Mouse (Mus musculus): ENCODE results near the gene 1810009J06Rik. TPM values are rescaled to one million over a fixed set of nuclear protein-coding genes. Genes with fewer than 3 reads are reported as not detected.
"Not testable (repeated sequence)": the region's sequence is repeated elsewhere in the genome, so short reads cannot be mapped to it uniquely, and the experiment has no call there.

Gene 1810009J06Rik
- not detected in 2 replicates for total RNA-seq (2012; rRNA removed)

DNA sequence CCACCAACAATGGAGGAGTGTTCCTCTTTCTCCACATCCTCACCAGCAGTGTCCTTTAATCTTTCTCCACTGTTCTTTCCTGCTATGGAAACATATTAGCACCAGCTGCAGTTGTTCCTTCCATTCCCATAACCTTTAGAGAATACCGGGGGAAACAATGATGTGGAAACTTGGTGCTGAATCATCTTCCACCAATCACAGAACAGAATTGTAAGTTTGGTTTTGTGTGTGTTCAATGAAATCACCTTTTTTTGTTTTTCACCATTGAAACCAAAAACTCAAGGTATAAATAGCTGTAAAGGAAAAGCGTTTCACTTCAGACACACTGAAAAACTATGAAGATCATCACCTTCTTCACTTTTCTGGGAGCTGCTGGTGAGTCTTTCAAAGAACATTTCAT lies at the start of gene 1810009J06Rik:
Gene 1810009J06Rik, plus strand, starts transcription at position 301 of the 400 bp plus-strand sequence.
- H3K4me3 ChIP-seq (ENCODE audit: insufficient read depth in 1 of 2, low read depth in 1 of 2, low read length in 2 of 2, poor library complexity in 1 of 2, severe bottlenecking in 1 of 2); H3K4me1 ChIP-seq (ENCODE audit: control insufficient read depth in 2 of 2, insufficient read depth in 2 of 2, low read length in 2 of 2, poor library complexity in 1 of 2); H3K9me3 ChIP-seq (ENCODE audit: control insufficient read depth, insufficient read depth, low read depth, low read length); in situ Hi-C loops (cut with MboI; ENCODE audit: low sequenced_read_pairs in 2 of 2, unreplicated experiment in 2 of 2); DNase-seq (ENCODE audit: low read depth, low spot score); H3K9ac ChIP-seq (ENCODE audit: insufficient read depth, low read depth, low read length, poor library complexity, severe bottlenecking); H3K36me3 ChIP-seq (ENCODE audit: control insufficient read depth, insufficient read depth, low read length, poor library complexity, severe bottlenecking); H3K27ac ChIP-seq (ENCODE audit: insufficient read depth, low read depth, low read length, poor library complexity, severe bottlenecking): not testable (repeated sequence)

DNA sequence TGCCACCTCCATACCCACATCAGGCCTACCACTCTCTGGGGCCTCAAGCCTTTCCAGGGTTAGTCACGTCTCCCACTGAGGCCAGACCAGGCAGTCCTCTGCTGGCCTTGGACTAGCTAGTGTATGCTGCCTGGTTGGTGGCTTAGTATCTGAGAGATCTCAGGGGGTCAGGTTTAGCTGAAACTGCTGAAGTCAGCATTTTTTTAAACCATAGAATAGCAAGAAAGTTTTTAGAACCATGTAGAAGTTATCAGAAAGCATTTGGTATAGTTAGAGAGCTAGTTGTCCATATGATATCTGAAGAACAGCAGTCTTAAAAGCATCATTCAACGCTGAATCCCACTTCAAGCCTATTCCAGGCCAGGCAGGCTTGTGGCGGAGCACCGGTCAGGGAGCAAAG lies 44.6 kb upstream of the 1810009J06Rik start:
- Histone ChIP-seq H3K9me3 (ENCODE audit: control insufficient read depth, insufficient read depth, low read depth, low read length) (no peaks in the 10 kb centered on the region), H3K36me3 (ENCODE audit: control insufficient read depth, insufficient read depth, low read length, poor library complexity, severe bottlenecking) (no peaks in the 10 kb centered on the region), H3K27ac (ENCODE audit: insufficient read depth, low read depth, low read length, poor library complexity, severe bottlenecking) (no peak overlapping the region), H3K9ac (ENCODE audit: insufficient read depth, low read depth, low read length, poor library complexity, severe bottlenecking) (no peak overlapping the region), H3K4me3 (ENCODE audit: insufficient read depth in 1 of 2, low read depth in 1 of 2, low read length in 2 of 2, poor library complexity in 1 of 2, severe bottlenecking in 1 of 2) (no peak overlapping the region), H3K4me1 (ENCODE audit: control insufficient read depth in 2 of 2, insufficient read depth in 2 of 2, low read length in 2 of 2, poor library complexity in 1 of 2) (no peaks in the 10 kb centered on the region)
- DNase-seq (ENCODE audit: low read depth, low spot score) = no peak
- TF ChIP-seq ZC3H11A (IDR thresholded peaks at IDR 0.05; ENCODE audit: borderline replicate concordance, low read depth, low read length) (no peak), HCFC1 (IDR thresholded peaks at IDR 0.05; ENCODE audit: borderline replicate concordance, insufficient read depth, low read length) (no peak), ZNF384 (IDR thresholded peaks at IDR 0.05; ENCODE audit: low read depth, low read length) (no peak), CHD2 (IDR thresholded peaks at IDR 0.05; ENCODE audit: low read depth, low read length) (no peak), MAFK (IDR thresholded peaks at IDR 0.05; ENCODE audit: insufficient read depth, low read depth, low read length) (peak; percentile 91)
- in situ Hi-C loops (cut with MboI; ENCODE audit: low sequenced_read_pairs in 2 of 2, unreplicated experiment in 2 of 2) = no loop called here

DNA sequence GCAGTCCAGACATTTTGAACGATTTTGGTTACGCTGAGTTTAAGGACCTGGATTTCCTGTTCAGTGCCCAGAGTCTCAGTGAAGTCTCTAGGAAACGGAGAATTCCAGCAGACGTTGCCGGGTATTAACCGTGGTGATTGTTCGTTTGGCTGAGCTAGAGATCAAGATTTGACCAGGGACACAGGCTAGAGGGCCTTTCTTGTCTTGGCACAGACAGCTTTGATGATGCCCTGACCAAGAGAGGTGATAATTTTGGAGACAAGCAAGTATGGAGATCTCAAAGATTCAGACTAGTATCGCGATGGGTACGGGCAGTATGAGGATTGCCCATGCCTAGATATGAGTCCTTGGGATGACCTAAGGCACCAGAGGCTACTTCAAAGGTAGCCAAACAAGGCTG lies 24.1 kb upstream of the 1810009J06Rik start, which contains the start of gene 1700074P13Rik:
Gene 1700074P13Rik, minus strand, starts transcription at position 101 of the 400 bp plus-strand sequence.
- in situ Hi-C loops (cut with MboI; ENCODE audit: low sequenced_read_pairs in 2 of 2, unreplicated experiment in 2 of 2) = no loop called here
- DNase-seq (ENCODE audit: low read depth, low spot score) = no peak

DNA sequence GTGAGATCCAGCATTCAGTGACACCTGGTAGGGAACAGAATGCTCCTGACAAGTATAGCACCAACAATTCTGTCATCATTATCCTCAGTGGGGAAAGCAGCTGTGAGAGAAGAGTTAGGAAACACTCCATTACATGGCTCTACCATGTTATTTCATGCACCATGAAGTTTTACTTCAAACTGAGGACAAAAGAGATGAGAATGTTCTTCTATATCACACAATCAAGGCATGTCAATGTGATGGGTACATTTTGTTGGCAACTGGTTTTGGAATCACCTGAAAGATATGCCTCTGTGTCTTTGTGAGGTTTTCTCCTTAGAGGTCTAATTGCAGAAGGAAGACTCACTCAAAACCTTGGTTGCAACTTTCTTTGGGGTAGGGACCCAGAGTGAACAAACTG lies 12.8 kb upstream of the 1810009J06Rik start, which contains the start of gene Gm4744:
Gene Gm4744, minus strand, starts transcription at position 101 of the 400 bp plus-strand sequence.
- no peak within 1 kb of the TSS for H3K27ac ChIP-seq (ENCODE audit: insufficient read depth, low read depth, low read length, poor library complexity, severe bottlenecking)
- H3K9me3 ChIP-seq (ENCODE audit: control insufficient read depth, insufficient read depth, low read depth, low read length) = no peaks in the 10 kb centered on the region
- no peak within 1 kb of the TSS for H3K4me3 ChIP-seq (ENCODE audit: insufficient read depth in 1 of 2, low read depth in 1 of 2, low read length in 2 of 2, poor library complexity in 1 of 2, severe bottlenecking in 1 of 2)
- DNase-seq (ENCODE audit: low read depth, low spot score) = no peak
- H3K9ac ChIP-seq (ENCODE audit: insufficient read depth, low read depth, low read length, poor library complexity, severe bottlenecking) = no peak within 1 kb of the TSS
- no peaks in the 10 kb centered on the region for H3K36me3 ChIP-seq (ENCODE audit: control insufficient read depth, insufficient read depth, low read length, poor library complexity, severe bottlenecking)
- in situ Hi-C loops (cut with MboI; ENCODE audit: low sequenced_read_pairs in 2 of 2, unreplicated experiment in 2 of 2) = no loop called here
- TF ChIP-seq HCFC1 (IDR thresholded peaks at IDR 0.05; ENCODE audit: borderline replicate concordance, insufficient read depth, low read length) = no peak
- no peak for TF ChIP-seq MAFK (IDR thresholded peaks at IDR 0.05; ENCODE audit: insufficient read depth, low read depth, low read length)
- no peak for TF ChIP-seq CHD2 (IDR thresholded peaks at IDR 0.05; ENCODE audit: low read depth, low read length)
- no peak for TF ChIP-seq ZNF384 (IDR thresholded peaks at IDR 0.05; ENCODE audit: low read depth, low read length)
- TF ChIP-seq ZC3H11A (IDR thresholded peaks at IDR 0.05; ENCODE audit: borderline replicate concordance, low read depth, low read length) = no peak
- H3K4me1 ChIP-seq (ENCODE audit: control insufficient read depth in 2 of 2, insufficient read depth in 2 of 2, low read length in 2 of 2, poor library complexity in 1 of 2) = no peaks in the 10 kb centered on the region

More for the DNA sequence above, 24.1 kb upstream of the 1810009J06Rik start, which contains the start of gene 1700074P13Rik:
- no peaks in the 10 kb centered on the region for H3K4me1 ChIP-seq (ENCODE audit: control insufficient read depth in 2 of 2, insufficient read depth in 2 of 2, low read length in 2 of 2, poor library complexity in 1 of 2)
- no peak within 1 kb of the TSS for H3K9ac ChIP-seq (ENCODE audit: insufficient read depth, low read depth, low read length, poor library complexity, severe bottlenecking)
- H3K4me3 ChIP-seq (ENCODE audit: insufficient read depth in 1 of 2, low read depth in 1 of 2, low read length in 2 of 2, poor library complexity in 1 of 2, severe bottlenecking in 1 of 2) = no peak within 1 kb of the TSS
- H3K36me3 ChIP-seq (ENCODE audit: control insufficient read depth, insufficient read depth, low read length, poor library complexity, severe bottlenecking) = no peaks in the 10 kb centered on the region
- no peak within 1 kb of the TSS for H3K27ac ChIP-seq (ENCODE audit: insufficient read depth, low read depth, low read length, poor library complexity, severe bottlenecking)
- TF ChIP-seq ZC3H11A (IDR thresholded peaks at IDR 0.05; ENCODE audit: borderline replicate concordance, low read depth, low read length) (no peak), CHD2 (IDR thresholded peaks at IDR 0.05; ENCODE audit: low read depth, low read length) (no peak), HCFC1 (IDR thresholded peaks at IDR 0.05; ENCODE audit: borderline replicate concordance, insufficient read depth, low read length) (no peak), MAFK (IDR thresholded peaks at IDR 0.05; ENCODE audit: insufficient read depth, low read depth, low read length) (no peak), ZNF384 (IDR thresholded peaks at IDR 0.05; ENCODE audit: low read depth, low read length) (no peak)
- H3K9me3 ChIP-seq (ENCODE audit: control insufficient read depth, insufficient read depth, low read depth, low read length) = no peaks in the 10 kb centered on the region

DNA sequence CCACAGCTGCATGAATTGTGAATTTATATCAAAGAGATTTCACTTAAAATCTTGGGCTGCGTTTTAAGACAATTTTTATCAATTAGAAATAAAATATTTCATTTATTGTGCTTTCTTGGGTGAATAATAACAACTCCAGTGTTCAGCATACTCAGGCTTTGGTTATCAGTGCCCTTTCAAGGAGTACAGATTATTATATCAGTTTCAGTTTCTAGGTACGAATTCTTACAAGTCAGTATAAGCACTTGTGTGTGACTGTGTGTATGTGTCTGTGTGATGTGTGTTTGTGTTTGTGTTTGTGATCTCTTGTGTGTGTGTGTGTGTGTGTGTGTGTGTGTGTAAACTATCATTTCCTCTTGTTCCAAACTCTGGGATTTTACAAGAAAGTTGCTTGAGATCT lies 10.8 kb upstream of the 1810009J06Rik start:
- Histone ChIP-seq H3K9me3 (ENCODE audit: control insufficient read depth, insufficient read depth, low read depth, low read length) (no peaks in the 10 kb centered on the region), H3K27ac (ENCODE audit: insufficient read depth, low read depth, low read length, poor library complexity, severe bottlenecking) (no peak overlapping the region), H3K9ac (ENCODE audit: insufficient read depth, low read depth, low read length, poor library complexity, severe bottlenecking) (no peak overlapping the region), H3K4me1 (ENCODE audit: control insufficient read depth in 2 of 2, insufficient read depth in 2 of 2, low read length in 2 of 2, poor library complexity in 1 of 2) (no peaks in the 10 kb centered on the region), H3K36me3 (ENCODE audit: control insufficient read depth, insufficient read depth, low read length, poor library complexity, severe bottlenecking) (no peaks in the 10 kb centered on the region), H3K4me3 (ENCODE audit: insufficient read depth in 1 of 2, low read depth in 1 of 2, low read length in 2 of 2, poor library complexity in 1 of 2, severe bottlenecking in 1 of 2) (no peak overlapping the region)
- no peak for DNase-seq (ENCODE audit: low read depth, low spot score)
- no peak for TF ChIP-seq CHD2 (IDR thresholded peaks at IDR 0.05; ENCODE audit: low read depth, low read length)
- TF ChIP-seq ZC3H11A (IDR thresholded peaks at IDR 0.05; ENCODE audit: borderline replicate concordance, low read depth, low read length) = no peak
- TF ChIP-seq HCFC1 (IDR thresholded peaks at IDR 0.05; ENCODE audit: borderline replicate concordance, insufficient read depth, low read length) = no peak
- TF ChIP-seq MAFK (IDR thresholded peaks at IDR 0.05; ENCODE audit: insufficient read depth, low read depth, low read length) = no peak
- no peak for TF ChIP-seq ZNF384 (IDR thresholded peaks at IDR 0.05; ENCODE audit: low read depth, low read length)
- in situ Hi-C loops (cut with MboI; ENCODE audit: low sequenced_read_pairs in 2 of 2, unreplicated experiment in 2 of 2) = no loop called here

DNA sequence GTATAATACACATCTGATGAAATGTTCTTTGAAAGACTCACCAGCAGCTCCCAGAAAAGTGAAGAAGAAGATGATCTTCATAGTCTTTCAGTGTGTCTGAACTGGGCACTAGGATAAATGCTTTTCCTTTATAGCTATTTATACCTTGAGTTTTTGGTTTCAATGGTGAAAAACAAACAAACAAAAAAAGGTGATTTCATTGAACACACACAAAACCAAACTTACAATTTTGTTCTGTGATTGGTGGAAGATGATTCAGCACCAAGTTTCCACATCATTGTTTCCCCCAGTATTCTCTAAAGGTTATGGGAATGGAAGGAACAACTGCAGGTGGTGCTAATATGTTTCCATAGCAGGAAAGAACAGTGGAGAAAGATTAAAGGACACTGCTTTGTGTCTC lies 34.8 kb downstream of the 1810009J06Rik start, which contains the start of gene Gm2663:
Gene Gm2663, minus strand, starts transcription at position 101 of the 400 bp plus-strand sequence.
- H3K27ac ChIP-seq (ENCODE audit: insufficient read depth, low read depth, low read length, poor library complexity, severe bottlenecking); H3K9me3 ChIP-seq (ENCODE audit: control insufficient read depth, insufficient read depth, low read depth, low read length); H3K9ac ChIP-seq (ENCODE audit: insufficient read depth, low read depth, low read length, poor library complexity, severe bottlenecking); in situ Hi-C loops (cut with MboI; ENCODE audit: low sequenced_read_pairs in 2 of 2, unreplicated experiment in 2 of 2); DNase-seq (ENCODE audit: low read depth, low spot score); H3K4me1 ChIP-seq (ENCODE audit: control insufficient read depth in 2 of 2, insufficient read depth in 2 of 2, low read length in 2 of 2, poor library complexity in 1 of 2); H3K4me3 ChIP-seq (ENCODE audit: insufficient read depth in 1 of 2, low read depth in 1 of 2, low read length in 2 of 2, poor library complexity in 1 of 2, severe bottlenecking in 1 of 2); H3K36me3 ChIP-seq (ENCODE audit: control insufficient read depth, insufficient read depth, low read length, poor library complexity, severe bottlenecking): not testable (repeated sequence)
